Mouse (Mus musculus) liver, embryonic 14.5 days (tissue): Measurements from ENCODE around the gene Gm20458.

Source experiments
- CTCF ChIP-seq: IDR thresholded peaks from 2 replicates; pipeline ENCODE4 v1.5.1; 2016; ENCODE audit warnings: antibody characterized with exemption, low read depth, control low read depth
- EP300 ChIP-seq: IDR thresholded peaks from 2 replicates; pipeline ENCODE4 v1.6.1; 2016; ENCODE audit warnings: antibody characterized with exemption, low read depth

GRCm38 (mm10) chr2:164436961-164437360 lies 23.8 kb upstream of the Gm20458 start:
- TF ChIP-seq CTCF (no peak), EP300 (no peak)
